Mouse (Mus musculus) cerebral cortex, adult 2 months (tissue): ENCODE measurements around the gene Acin1.

ENCODE experiments used
- WGBS: fragments of 180-500 bp; shearing (Covaris S2); methylation state at CpG from one replicate; pipeline ENCODE4 v1.1.7; 2018; 5-methylcytosine and 5-hydroxymethylcytosine counted together

The Acin1 gene

DNA sequence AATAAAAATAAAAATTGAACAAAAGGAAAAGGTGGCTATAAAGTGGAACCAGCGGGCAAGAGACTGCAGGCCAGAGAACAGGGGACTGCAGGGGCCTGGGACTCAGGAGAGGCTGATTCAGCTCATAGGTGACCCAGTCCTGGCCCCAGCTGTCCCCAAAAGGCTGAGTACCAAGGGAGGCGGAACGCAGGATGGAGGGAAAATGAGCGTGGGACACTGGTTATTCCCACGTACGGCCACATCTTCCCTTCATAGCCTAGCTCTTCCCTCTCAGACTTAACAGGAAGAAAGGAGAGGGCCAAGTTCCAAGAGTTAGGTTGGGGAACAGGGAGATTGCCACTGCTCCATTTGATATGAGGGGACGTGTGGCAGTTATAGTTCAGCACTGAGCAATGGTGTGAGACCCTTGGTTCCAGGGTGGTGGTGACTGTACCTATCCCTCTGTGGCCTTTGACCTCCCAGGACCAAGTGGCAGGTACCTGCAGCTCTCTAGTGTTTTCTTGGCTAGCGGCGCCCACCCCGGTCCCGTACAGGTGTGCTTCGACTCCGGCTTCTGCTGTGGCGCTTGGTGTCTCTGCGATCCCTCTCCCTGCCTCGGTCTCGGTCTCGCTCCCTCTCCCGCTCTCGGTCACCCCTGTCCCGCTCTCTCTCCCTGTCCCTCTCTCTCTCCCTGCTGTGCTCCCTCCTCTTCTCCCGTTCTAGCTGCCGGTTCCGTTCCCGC lies 44.3 kb downstream of the Acin1 start:
- WGBS = 73% methylated on average over 25 of the region's 25 CpGs

DNA sequence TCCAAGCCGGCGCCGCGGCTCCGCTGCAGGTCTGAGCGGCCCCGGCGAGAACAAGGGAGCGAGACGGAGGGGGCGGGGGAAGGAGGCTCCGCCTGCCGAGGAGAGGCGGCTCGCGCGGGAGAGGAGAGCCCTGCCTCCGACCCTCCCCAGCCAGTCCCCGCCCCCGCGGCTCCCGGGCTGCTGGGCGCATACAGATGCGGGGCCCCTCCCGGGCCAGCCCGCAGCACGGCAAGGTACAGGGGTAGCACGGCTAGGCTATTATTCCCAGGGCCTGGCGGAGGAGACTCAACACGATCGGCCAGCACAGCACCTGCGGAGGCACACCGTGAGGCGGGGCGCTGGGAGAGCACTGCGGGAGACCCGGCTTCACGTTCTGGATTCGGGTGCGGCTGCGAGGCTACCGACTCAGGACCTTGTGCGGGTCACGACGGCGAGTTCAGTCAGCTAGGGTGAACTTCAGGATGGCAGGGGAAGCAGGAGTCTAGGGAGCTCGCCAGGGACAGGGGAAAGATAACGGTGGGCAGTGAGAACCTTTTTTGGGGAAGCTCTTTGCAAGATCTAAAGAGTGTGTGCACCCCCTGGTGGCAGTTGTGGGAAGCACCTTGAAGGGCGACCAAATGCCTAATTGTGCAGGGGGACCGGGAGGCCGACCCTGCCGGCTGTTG lies 45.3 kb downstream of the Acin1 start, which contains the start of gene Cdh24:
Cdh24 (minus strand) TSS at position 60 of the 665 bp plus-strand sequence.
- WGBS = 1% methylated on average over 49 of the region's 52 CpGs

DNA sequence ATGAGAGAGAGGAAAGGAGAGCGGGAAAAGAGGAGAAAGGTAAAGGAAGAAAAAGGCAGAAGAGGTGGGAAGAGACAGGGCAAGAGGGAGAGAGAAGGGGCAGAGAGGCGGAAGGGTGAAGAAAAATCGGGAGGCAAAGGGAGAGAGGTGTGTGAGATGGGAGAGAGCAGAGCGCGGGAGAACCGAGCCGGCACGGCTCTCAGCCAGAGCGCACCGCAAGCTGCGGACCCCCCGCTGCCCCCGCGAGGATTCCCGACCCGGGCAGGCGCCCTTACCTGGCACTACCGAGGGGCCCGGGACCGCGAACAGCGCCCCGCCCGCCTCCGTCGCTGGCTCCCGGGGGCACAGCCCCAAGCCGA lies 45.8 kb downstream of the Acin1 start, which contains the start of gene Gm17606:
Gm17606 (plus strand) TSS at position 7 of the 359 bp plus-strand sequence.
- 1% methylated on average over 28 of the region's 28 CpGs for WGBS

- 55% methylated on average over 4 of the region's 4 CpGs for WGBS
These were observed 46.6 kb downstream of the Acin1 start for GRCm38 (mm10) chr14:54640121-54640520.

GRCm38 (mm10) chr14:54638210-54638609 lies 48.5 kb downstream of the Acin1 start:
- 37% methylated on average over 5 of the region's 5 CpGs for WGBS

- WGBS = 51% methylated on average over 8 of the region's 8 CpGs
These were observed 49.8 kb downstream of the Acin1 start for GRCm38 (mm10) chr14:54636954-54637353.

- WGBS = 79% methylated on average over 4 of the region's 4 CpGs
These were observed 52.5 kb downstream of the Acin1 start for GRCm38 (mm10) chr14:54634182-54634581.

DNA sequence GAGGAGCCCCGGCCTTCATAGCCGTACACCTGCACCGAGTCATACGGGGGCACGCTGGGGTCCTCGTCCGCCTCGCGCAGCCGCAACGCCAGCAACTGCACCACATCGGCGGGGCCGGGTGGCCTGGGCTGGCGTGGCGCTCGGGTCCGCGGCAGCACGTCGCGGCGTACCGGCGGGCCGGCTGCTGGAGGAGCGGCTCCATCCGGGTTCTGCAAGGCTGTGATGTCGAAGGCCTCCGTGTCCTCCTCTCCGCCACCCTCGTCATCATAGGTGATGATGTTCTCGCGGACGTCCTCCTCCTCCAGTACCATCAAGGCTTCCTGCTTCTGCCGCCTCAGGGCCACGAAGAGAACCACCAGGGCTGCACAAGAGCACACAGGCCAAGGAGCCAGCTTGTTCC lies 54.5 kb downstream of the Acin1 start:
- WGBS = 95% methylated on average over 37 of the region's 37 CpGs

DNA sequence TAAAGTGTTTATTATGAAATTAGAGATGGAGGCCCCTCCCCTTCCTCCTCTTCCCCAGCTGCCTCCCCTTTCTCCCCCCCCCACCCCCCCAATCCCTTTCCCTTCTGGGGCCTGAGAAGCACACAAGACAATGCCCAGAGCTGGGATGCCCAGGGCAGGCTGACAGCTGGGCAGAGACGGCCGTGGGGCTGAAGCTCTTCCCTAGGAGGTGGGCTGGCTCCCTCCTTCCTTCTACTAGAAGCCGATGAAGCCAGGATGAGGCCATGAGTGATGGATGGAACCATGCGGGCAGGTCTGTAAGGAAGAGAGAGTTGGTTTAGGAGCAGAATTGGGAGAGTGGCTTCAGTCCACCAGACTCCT lies 55.5 kb downstream of the Acin1 start:
- WGBS = 89% methylated on average over 4 of the region's 4 CpGs

DNA sequence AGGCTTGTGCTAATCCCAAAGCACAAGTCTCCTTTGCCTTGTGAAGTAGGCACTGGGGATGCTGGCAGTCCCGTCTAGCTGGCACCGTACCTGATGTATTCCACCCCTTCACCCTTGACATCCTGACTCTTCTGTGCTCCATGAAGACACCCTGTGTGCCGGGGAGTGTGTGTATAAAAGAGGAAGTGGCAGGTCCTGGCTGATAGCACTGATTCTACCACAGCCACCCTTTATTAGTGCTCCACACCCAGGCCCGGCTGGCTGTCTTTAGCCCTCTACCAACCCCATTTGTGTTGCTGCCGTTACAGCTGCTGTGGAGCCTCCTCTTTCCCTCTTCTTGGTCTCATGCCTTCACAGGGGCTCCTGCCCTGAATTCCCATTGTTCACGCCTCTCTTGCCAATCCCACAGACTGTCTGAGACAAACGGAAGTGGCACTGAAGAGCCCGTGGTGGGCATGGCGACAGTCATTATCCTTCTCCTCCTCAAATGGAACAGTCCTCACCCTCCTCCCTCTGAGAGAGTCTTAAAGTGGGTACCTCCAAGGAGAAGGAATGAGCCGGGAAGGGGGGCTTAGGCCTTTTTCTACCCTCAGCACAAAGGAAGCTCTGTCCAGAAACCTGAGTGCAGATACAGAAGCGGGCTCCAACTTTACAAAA lies 56.0 kb downstream of the Acin1 start:
- WGBS = 66% methylated on average over 11 of the region's 11 CpGs

DNA sequence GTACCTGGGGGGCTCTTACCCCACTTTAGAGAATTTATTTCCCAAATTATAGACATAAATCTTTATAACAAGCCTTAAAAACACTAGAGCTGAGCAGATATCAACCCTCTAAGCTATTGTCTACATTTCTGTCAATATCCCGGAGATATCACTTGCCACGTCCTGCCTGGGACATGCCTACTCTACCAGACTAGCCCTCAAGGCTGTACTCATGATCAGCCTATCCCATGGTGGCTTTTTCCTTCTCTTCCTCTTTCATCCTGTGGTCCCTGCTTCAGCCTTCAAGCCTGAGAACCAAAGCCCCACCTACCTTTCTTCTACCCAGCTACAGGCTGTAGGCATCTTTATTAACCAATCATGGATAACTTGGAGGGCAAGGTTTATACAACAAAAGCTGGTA lies 56.9 kb downstream of the Acin1 start:
- 93% methylated on average over 2 of the region's 2 CpGs for WGBS

DNA sequence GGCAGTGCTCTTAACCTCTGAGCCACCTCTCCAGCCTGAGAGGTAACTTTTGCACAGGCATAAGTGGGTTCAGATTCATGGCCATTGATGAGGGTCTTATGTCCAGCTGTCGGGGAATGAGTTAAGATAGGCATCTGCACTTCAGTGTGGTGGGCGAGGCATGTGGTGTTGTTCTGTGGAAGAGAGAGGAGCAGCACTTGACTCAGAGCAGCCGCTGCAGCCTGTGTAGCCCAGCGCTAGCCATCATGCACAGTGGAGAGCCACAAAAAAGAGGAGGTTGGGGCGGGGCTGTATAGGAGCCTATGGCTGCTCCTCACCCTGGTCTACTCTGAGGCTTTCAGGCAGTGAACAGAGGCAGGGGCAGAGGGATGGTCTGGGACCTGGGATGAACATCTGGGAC lies 58.6 kb downstream of the Acin1 start:
- 87% methylated on average over 5 of the region's 5 CpGs for WGBS

DNA sequence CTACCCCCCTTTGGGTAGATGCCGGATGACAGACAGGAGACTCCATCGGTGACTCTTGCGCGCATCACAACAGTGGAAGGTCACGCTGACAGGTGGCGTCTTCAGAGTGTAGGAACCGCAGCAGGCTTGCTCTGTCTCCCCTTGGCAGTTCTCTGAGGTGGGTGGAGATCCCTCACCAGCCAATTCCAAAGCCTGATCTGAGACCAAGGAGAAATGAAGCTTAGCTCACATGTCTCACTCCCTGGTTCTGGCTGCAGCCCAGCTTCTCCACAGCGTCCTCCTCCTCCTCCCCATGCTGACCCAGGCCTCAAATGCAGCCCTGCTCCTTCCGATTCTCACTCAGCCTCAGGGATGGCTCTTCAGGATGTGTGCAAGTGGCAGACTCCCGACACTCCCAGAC lies 61.8 kb downstream of the Acin1 start:
- WGBS = 61% methylated on average over 10 of the region's 10 CpGs

DNA sequence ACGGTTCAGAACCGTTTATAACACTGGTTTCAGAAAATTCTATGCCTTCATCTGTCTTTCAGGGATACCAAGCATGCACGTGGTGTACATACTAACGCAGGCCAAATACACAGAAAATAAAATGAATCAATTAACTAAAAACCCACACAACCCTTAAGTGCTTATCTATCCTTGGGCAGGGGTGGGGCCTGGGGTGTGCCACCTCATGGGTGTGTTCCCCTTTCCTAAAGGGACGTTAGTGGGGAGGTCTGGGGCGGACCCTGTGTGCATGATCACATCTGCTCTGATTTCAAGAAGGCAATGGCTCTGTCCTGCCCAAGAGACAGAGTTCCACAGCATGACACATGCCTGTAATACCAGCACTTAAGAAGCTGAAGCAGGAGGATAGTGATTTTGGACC lies 63.4 kb downstream of the Acin1 start:
- WGBS = 88% methylated on average over 6 of the region's 6 CpGs

DNA sequence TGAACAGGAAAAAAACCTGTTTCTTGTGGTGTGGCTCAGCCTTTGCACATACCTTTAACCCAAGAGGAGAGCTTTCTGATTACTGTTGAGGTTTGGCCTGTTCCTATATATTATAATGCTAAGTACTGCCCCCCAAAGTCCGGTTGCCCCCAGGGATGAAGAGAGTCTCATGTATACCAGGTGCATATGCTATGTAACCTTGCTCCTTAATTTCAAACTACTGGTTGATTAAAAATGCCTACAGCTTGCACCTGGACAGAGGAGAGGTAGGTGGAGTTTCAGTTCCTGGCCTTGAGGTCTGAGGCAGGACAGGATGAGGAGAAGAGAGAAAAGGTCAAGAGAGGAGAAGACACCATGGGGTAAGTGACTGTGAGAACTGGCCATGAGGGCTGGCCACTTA lies 65.6 kb downstream of the Acin1 start, which contains the start of gene Psmb11:
Psmb11 (plus strand) TSS at position 301 of the 400 bp plus-strand sequence.
- 89% methylated on average over 1 of the region's 1 CpGs for WGBS

- under 1% methylated on average over 25 of the region's 25 CpGs for WGBS
These were observed 68.8 kb downstream of the Acin1 start, which contains the start of gene Psmb5 for GRCm38 (mm10) chr14:54617897-54618365. Psmb5 (minus strand) TSS chr14:54618022.

- 2% methylated on average over 38 of the region's 38 CpGs for WGBS
These were observed 69.4 kb downstream of the Acin1 start for GRCm38 (mm10) chr14:54617152-54617896.

GRCm38 (mm10) chr14:54616226-54616825 lies 70.4 kb downstream of the Acin1 start:
- WGBS = 94% methylated on average over 16 of the region's 16 CpGs

DNA sequence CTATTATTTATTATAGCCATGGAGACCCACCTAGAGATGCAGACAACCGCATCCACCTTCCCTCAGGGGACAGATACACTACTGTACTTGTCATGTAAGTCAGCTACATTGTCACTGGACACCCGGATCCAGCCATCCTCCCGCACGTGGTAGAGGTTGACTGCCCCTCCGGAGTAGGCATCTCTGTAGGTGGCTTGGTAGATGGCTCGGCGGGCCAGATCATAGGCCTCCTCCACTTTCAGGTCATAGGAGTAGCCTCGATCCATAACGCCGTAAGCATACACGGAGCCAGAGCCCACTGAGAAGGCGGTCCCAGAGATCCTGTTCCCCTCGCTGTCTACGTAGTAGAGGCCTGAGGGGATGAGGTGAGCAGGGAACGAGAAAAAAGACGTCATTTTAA lies 72.6 kb downstream of the Acin1 start:
- 88% methylated on average over 16 of the region's 16 CpGs for WGBS

DNA sequence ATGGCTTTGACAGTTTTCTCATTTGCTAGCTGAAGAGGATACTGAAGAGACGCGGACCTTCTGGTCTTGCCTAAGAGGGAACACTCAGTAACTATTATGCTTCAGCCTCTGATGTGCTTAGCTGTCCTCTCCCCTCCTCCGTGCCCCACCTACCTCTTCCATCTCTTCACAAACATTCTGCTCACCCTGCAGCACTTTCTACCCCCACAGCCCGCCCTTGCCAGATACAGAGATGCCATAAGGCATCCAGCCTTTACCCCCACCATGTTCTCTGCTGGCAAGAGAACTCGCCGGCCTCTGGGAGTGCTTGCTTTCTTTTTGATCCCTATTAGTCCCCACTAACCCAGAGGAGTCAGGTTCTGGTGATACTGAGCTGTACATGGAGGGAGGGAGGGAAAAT lies 76.1 kb downstream of the Acin1 start:
- 51% methylated on average over 6 of the region's 6 CpGs for WGBS

DNA sequence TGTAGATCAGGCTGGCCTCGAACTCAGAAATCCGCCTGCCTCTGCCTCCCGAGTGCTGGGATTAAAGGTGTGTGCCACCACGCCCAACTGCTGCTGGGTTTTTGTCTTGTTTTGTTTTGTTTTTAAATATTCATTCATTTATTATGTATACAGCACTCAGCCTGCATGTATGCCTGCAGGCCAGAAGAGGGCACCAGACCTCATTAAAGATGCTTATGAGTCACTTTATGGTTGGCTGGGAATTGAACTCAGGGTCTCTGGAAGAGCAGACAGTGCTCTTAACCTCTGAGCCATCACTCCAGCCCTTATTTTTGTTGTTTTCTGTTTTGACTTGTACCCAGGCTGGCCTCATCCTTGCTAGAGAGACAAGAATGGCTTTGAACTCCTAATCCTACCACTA lies 76.8 kb downstream of the Acin1 start:
- 81% methylated on average over 4 of the region's 4 CpGs for WGBS
